Mouse (Mus musculus): Measurements from ENCODE around the gene Zfand2b.

DNA sequence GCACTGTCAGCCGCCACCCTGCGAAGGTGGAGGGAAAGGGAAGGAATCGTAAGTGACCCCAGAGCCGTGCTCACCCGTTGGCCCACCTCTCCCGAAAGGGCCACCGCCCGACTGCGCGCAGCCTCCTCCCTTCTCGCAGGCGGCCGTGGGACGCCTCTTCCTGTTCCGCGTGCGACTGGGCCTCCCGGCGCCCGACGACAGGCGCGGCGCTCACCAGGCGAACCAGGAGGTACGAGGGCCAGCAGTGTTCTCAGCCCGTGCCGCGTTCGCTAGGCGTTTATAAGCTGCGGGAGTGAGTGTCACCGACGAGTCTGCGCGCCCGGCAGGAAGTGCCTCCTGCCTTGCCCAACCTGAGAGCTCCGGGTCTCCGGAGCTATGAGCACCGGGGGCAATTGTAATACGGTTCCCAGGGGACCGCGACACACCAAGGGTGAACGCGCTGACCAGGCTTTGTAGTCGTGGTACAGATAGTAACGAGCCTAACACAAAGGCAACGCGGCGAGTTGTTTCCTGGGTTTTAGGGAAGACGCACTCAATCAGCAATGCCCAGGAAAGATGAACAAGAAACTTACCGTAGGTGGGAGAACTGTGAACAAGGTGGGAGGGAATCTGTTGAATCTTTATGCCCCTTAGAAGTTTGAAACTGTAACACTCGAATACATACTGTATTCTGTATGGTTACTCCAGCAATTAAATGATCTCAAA, 26.8 kb upstream of the Zfand2b start:
- peak; percentile 19; the same call in 1 of the 2 replicates for TF ChIP-seq CTCF (IDR thresholded peaks at IDR 0.05; ENCODE audit: control insufficient read depth, insufficient read depth, insufficient replicate concordance, low read depth, low read length)
- no peak for TF ChIP-seq POLR2A (IDR thresholded peaks at IDR 0.05; ENCODE audit: control insufficient read depth, low read depth, low read length)

Data from testis, adult 2 months (tissue).